Mouse (Mus musculus): ENCODE data around the gene Wfdc3.

Wfdc3 gene

GRCm38 (mm10) chr2:164776130-164776529 is 30.4 kb upstream of the Wfdc3 start:
- no peak for DNase-seq (ENCODE audit: low spot score in 2 of 2)

DNA sequence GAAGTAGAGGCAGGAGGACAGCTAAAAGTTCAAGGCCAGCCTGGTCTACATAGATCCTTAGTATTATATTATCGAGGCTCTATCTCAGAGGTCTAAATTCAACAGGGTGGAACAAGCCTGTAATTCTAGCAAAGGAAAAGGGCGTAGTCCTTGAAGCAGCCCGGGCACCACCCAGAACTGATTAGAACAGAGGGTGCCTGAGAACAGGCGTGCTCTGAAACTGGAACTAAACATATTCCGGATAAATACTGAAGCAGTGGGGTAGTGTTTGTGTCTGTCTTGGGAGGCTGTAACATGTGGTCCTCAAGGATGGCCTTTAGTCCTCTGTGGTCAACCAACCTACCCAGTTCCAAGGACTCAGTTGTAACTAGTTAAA is 28.2 kb upstream of the Wfdc3 start:
- no peak for DNase-seq (ENCODE audit: low spot score in 2 of 2)

DNA sequence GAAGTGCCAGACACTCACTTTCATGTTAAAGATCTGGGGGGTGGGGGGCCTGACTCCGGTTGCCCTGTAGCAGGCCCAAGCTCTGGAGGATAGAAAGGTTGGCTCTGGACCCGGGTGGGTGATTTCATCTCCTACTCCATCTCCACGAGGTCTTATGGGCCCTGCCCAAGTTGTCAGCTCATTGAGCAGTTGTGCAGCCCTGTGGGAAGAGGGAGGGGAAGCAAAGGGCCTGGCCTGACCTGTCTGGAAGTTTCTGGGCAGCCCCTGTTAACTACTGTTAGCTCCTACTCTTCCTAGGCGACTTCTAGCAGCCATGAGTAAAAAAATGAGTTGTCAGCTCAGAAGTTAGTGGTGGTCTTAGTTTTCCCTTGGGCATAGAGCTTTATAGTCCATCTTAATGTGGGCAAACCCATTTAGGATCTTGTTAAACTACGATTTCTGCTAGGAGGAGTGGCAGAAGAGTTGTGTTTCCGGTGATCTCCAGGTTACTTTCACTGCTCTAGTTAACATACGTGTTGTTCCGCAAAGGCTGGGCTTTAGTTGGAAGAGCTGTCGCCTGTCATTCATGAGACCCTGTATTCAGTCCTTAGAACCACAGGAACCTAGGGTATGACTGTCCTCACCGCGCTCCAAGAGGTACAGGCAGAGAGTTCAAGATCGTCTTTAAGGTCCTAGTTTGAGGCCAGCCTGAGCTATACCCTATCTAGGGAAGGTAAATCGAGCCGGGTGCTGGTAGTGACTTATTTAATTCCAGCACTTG is 27.7 kb upstream of the Wfdc3 start:
- DNase-seq (ENCODE audit: low spot score in 2 of 2) = no peak

DNA sequence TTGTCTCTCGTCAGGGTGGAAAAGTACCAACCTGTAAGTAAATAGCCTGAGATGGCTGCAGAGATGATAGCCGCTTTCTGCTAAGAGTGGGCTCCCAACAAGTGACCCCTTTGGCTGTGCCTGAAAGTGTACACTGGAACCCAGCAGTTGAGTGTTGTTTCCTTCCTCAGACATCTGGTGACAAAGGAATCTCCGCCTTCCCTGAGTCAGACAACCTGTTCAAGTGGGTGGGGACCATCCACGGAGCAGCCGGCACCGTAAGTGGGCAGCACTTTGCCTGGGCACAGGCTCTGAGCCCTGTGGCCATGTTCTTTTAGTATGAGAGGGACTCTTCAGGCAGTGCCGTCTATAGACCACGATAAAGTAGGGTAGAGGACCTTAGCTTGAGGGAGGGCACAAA is 25.4 kb upstream of the Wfdc3 start:
- DNase-seq (ENCODE audit: low spot score in 2 of 2) = no peak

DNA sequence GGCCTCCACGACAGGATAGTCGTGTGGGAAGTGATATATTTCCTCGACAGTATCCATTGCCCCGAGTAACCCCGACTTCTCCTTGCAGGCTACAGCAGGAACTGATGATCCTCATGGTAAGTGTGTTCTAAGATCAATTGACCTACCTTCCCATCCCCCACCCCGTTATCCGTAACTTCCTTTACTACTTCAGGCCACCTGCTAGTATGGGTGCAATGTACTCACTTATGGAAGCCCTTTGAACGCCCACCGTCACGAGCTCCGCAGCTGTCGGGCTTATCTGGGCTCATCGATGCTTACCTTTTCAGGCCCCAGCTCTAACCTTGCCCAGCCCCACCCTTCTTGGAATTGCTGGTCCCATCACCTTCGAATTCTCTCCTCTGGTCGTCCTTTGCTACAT is 24.5 kb upstream of the Wfdc3 start:
- no peak for DNase-seq (ENCODE audit: low spot score in 2 of 2)

GRCm38 (mm10) chr2:164769258-164770037 is 23.7 kb upstream of the Wfdc3 start, which contains the start of gene Ube2c:
Gene Ube2c, plus strand, starts transcription at chr2:164769898.
- DNase-seq (ENCODE audit: low spot score in 2 of 2) = peak; percentile 98

- DNase-seq (ENCODE audit: low spot score in 2 of 2) = no peak
These were observed 22.2 kb upstream of the Wfdc3 start for GRCm38 (mm10) chr2:164767812-164768540.

DNA sequence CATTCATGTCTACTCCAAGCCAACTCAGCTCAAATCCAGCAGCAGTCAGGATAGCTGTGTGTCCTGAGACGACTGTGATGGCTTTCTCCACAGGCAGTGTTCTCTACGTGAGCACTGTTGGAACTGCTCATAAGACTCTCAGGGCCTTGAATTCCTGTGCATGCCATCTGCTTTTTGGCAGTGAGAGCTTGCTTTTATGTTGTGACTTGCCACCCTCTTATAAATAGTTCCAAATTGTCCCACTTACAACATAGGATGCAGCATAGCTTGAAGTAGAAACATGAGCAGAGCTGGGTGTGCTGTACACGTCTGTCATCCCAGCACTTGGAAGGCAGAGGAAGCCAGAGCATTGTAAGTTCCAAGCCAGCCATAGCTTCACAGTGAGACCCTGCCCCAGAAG is 20.1 kb upstream of the Wfdc3 start:
- peak in 1 of 2 experiments; percentile 63 for DNase-seq (ENCODE audit: low spot score in 2 of 2)

GRCm38 (mm10) chr2:164762593-164762992 is 16.9 kb upstream of the Wfdc3 start:
- no peak for DNase-seq (ENCODE audit: low spot score in 2 of 2)

DNA sequence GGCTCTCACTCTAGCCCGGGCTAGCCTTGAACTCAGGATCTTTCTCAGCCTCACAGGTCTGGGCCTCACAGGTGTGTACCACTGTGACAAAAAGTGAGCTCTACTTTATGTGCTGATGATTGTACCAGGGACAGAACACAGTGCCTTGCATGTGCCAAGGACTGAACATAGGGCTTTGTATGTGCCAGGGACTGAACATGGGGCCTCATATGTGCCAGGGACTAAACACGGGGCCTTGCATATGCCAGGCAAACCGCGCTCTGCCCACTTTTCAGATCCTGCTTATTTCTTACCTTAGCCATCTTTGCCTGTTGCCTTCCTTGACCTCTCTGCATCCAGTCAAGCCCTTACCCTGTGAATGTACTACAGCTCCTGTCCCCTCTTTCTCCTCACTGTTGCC is 16.2 kb upstream of the Wfdc3 start:
- DNase-seq (ENCODE audit: low spot score in 2 of 2) = no peak

GRCm38 (mm10) chr2:164761502-164761901 is 15.8 kb upstream of the Wfdc3 start:
- DNase-seq (ENCODE audit: low spot score in 2 of 2) = no peak

DNA sequence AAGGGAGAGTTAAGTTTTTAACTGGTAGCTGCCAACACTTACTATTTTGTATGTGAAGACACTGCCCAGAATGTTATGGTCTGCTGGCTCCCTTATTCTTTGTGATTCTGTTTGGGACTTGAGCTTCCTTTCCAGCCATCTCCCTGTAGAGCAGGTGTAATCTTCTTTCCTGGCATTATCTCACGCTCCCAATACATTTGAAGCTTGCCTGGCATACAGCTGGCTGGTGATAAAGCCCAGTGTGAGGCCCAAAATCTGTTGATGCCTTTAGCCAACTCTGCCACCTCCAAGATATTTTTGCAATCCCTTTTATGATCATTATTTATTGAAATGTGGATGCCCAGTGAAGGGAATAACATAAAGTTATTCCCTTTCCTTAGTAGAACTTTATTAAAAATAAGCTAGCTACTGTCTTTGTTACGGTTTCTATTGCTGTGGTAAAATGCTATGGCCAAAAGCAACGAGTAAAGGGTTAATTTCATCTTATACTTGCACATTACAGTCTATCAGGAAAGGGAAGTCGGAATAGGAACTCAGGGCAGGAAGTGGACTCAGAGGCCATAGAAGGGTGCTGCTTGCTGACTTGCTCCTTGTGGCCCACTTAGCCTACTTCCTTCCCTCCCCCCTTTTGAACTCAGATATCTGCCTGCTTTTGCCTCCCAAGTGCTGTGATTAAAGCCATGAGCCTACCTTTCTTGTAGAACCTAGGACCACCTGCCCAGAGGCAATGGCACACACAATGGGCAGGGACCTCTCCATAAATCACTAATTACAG is 14.5 kb upstream of the Wfdc3 start:
- no peak for DNase-seq (ENCODE audit: low spot score in 2 of 2)

DNA sequence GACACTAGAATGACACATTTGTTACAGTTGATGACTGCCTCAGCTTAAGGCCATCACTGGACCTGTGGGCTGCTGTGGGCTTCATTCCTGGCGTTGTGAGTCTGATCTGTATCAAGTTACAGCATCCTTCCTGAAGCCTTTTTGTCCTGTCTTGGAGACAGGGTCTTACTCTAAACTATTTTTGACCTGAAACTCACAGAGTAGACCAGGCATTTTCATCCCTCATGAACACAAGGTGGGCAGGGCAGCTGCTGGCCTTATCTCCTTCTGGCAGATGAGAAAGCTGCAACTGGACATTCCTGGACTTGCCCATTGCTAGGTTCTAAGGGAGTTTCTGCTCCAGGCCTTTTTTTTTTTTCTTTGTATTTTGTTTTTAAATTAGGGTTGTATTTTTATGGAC is 13.0 kb upstream of the Wfdc3 start:
- no peak for DNase-seq (ENCODE audit: low spot score in 2 of 2)

GRCm38 (mm10) chr2:164757841-164758240 is 12.1 kb upstream of the Wfdc3 start:
- DNase-seq (ENCODE audit: low spot score in 2 of 2) = no peak

- DNase-seq (ENCODE audit: low spot score in 2 of 2) = no peak
These were observed 9.1 kb upstream of the Wfdc3 start for GRCm38 (mm10) chr2:164754800-164755199.

- DNase-seq (ENCODE audit: low spot score in 2 of 2) = no peak
These were observed 8.4 kb upstream of the Wfdc3 start for GRCm38 (mm10) chr2:164754105-164754504.

- no peak for DNase-seq (ENCODE audit: low spot score in 2 of 2)
These were observed 6.7 kb upstream of the Wfdc3 start for GRCm38 (mm10) chr2:164752454-164752853.

DNA sequence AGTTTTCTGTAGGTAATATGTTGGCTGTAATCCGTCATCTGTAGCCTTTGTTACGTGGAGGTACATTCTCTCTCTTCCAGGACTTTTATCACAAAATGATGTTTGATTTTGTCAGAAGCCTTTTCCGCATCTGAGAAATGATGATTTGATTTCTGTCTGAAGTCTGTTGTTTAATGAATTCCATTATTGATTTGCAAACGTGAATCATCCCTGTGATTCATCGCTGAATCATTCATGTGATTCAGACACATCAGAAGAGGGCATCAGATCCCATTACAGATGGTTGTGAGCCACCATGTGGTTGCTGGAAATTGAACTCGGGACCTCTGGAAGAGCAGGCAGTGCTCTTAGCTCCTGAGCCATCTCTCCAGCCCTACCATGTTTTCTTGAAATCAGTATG is 3.3 kb upstream of the Wfdc3 start:
- no peak for DNase-seq (ENCODE audit: low spot score in 2 of 2)

DNA sequence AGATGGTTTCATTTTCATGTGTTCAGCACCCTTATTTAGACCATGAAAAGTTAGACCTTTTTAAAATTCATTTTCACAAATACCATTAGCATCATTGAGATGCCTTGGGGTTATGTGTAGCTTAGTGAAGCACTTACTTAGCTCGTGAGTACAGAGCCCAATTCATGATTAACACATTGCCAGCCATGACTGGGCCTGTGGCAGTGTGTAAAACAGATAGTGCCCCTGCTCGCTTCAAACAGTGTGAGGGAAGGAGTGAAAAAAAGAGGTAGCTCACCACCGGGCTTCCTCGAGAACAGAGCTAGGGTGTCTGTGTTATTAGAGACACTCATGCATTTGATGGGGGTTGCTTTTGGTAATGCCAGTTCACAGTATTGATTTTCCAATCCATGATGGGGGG is 2.5 kb upstream of the Wfdc3 start:
- no peak for DNase-seq (ENCODE audit: low spot score in 2 of 2)

- DNase-seq (ENCODE audit: low spot score in 2 of 2) = no peak
These were observed 962 bp upstream of the Wfdc3 start for GRCm38 (mm10) chr2:164746693-164747092.

DNA sequence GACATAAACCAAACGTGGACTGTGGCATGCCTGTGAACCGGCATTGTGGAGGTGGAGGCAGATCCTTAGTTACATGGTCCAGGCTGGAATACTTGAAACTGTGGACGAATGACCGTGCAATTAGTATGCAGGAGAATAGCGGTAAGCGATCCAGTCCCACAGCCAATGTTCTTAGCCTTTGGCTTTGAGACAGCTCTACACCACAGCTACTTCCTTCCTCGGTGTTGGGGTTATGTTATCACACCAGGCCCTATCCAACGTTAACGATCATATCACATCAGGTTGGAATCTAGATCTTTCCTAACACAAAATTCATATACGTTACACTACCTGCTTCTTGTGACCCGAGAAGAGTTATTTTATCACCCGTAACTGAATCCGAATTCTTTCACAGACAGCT is 744 bp downstream of the Wfdc3 start:
- no peak for DNase-seq (ENCODE audit: low spot score in 2 of 2)

DNA sequence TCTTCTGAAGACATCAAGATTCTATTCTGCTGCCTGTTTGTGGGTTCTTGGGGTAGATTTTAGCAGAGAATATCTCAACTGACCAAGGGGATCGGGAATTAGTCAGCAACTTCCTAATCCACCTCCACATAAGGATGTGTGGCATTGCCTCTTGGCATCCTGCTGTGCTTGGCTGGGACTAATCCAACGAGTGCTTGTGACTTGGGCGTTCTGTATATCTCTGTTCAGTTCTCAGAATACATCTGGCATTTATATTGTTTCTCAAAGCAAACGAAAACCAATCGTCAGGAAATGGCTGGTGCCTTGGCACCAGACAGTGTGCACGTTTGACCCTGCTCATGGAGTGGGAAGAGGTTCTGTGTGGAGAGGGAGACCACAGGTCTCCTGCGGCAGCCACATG is 5.9 kb downstream of the Wfdc3 start:
- no peak for DNase-seq (ENCODE audit: low spot score in 2 of 2)

Data from frontal cortex, postnatal 36 days (tissue).